Mouse (Mus musculus): ENCODE results near the gene Oxa1l. TPM values are rescaled to one million over a fixed set of nuclear protein-coding genes. Genes with fewer than 3 reads are reported as not detected.

The Oxa1l gene
- polyA plus RNA-seq, 1 experiment = 120 TPM

- Histone ChIP-seq H3K27ac (ENCODE audit: insufficient read depth, low read depth, low read length) (no peak overlapping the region), H3K4me1 (ENCODE audit: control insufficient read depth, insufficient read depth, insufficient read length, low read length) (peaks cover 2% of the 10 kb centered on the region; the same call in 1 of the 2 replicates), H3K36me3 (ENCODE audit: control insufficient read depth, insufficient read depth, low read length) (peaks cover 26% of the 10 kb centered on the region), H3K4me3 (ENCODE audit: low read depth, low read length) (no peak overlapping the region), H3K27me3 (ENCODE audit: control insufficient read depth, insufficient read depth, low read length) (no peaks in the 10 kb centered on the region)
- 92% methylated on average over 8 of the region's 8 CpGs for WGBS
- TF ChIP-seq POLR2A (IDR thresholded peaks at IDR 0.05; ENCODE audit: low read depth, low read length) = no peak
- TF ChIP-seq CTCF (IDR thresholded peaks at IDR 0.05; ENCODE audit: extremely low read depth, insufficient read length, insufficient replicate concordance, low read depth, low read length) = no peak
Observed at GRCm38 (mm10) chr14:54363156-54363555, 2.5 kb downstream of the Oxa1l start.

GRCm38 (mm10) chr14:54365026-54365645 lies 4.5 kb downstream of the Oxa1l start:
- Histone ChIP-seq H3K27ac (ENCODE audit: insufficient read depth, low read depth, low read length) (no peak overlapping the region), H3K4me1 (ENCODE audit: control insufficient read depth, insufficient read depth, insufficient read length, low read length) (peaks cover 2% of the 10 kb centered on the region; the same call in 1 of the 2 replicates), H3K27me3 (ENCODE audit: control insufficient read depth, insufficient read depth, low read length) (no peaks in the 10 kb centered on the region), H3K4me3 (ENCODE audit: low read depth, low read length) (no peak overlapping the region), H3K36me3 (ENCODE audit: control insufficient read depth, insufficient read depth, low read length) (peaks cover 46% of the 10 kb centered on the region)
- 24% methylated on average over 5 of the region's 5 CpGs for WGBS
- TF ChIP-seq POLR2A (IDR thresholded peaks at IDR 0.05; ENCODE audit: low read depth, low read length) (no peak), CTCF (IDR thresholded peaks at IDR 0.05; ENCODE audit: extremely low read depth, insufficient read length, insufficient replicate concordance, low read depth, low read length) (no peak)

- Histone ChIP-seq H3K36me3 (ENCODE audit: control insufficient read depth, insufficient read depth, low read length) (peaks cover 56% of the 10 kb centered on the region), H3K27me3 (ENCODE audit: control insufficient read depth, insufficient read depth, low read length) (no peaks in the 10 kb centered on the region), H3K4me3 (ENCODE audit: low read depth, low read length) (no peak overlapping the region), H3K4me1 (ENCODE audit: control insufficient read depth, insufficient read depth, insufficient read length, low read length) (peaks cover 4% of the 10 kb centered on the region), H3K27ac (ENCODE audit: insufficient read depth, low read depth, low read length) (no peak overlapping the region)
- TF ChIP-seq CTCF (IDR thresholded peaks at IDR 0.05; ENCODE audit: extremely low read depth, insufficient read length, insufficient replicate concordance, low read depth, low read length) = no peak
- TF ChIP-seq POLR2A (IDR thresholded peaks at IDR 0.05; ENCODE audit: low read depth, low read length) = no peak
- 85% methylated on average over 10 of the region's 10 CpGs for WGBS
Observed at GRCm38 (mm10) chr14:54366581-54366980, 5.9 kb downstream of the Oxa1l start.

- no peak overlapping the region for H3K4me3 ChIP-seq (ENCODE audit: low read depth, low read length)
- TF ChIP-seq POLR2A (IDR thresholded peaks at IDR 0.05; ENCODE audit: low read depth, low read length) = no peak
- no peak for TF ChIP-seq CTCF (IDR thresholded peaks at IDR 0.05; ENCODE audit: extremely low read depth, insufficient read length, insufficient replicate concordance, low read depth, low read length)
- WGBS = 79% methylated on average over 18 of the region's 18 CpGs
- no peak overlapping the region for H3K27ac ChIP-seq (ENCODE audit: insufficient read depth, low read depth, low read length)
- no peaks in the 10 kb centered on the region for H3K27me3 ChIP-seq (ENCODE audit: control insufficient read depth, insufficient read depth, low read length)
- peaks cover 4% of the 10 kb centered on the region for H3K4me1 ChIP-seq (ENCODE audit: control insufficient read depth, insufficient read depth, insufficient read length, low read length)
- H3K36me3 ChIP-seq (ENCODE audit: control insufficient read depth, insufficient read depth, low read length) = peaks cover 62% of the 10 kb centered on the region
Observed at GRCm38 (mm10) chr14:54367429-54368060, 6.9 kb downstream of the Oxa1l start.

GRCm38 (mm10) chr14:54369372-54369771 lies 8.7 kb downstream of the Oxa1l start:
- WGBS = 90% methylated on average over 3 of the region's 3 CpGs
- H3K36me3 ChIP-seq (ENCODE audit: control insufficient read depth, insufficient read depth, low read length) = peaks cover 71% of the 10 kb centered on the region

GRCm38 (mm10) chr14:54370595-54370994 lies 10.0 kb downstream of the Oxa1l start:
- no peak for TF ChIP-seq POLR2A (IDR thresholded peaks at IDR 0.05; ENCODE audit: low read depth, low read length)
- no peak for TF ChIP-seq CTCF (IDR thresholded peaks at IDR 0.05; ENCODE audit: extremely low read depth, insufficient read length, insufficient replicate concordance, low read depth, low read length)
- Histone ChIP-seq H3K4me3 (ENCODE audit: low read depth, low read length) (no peak overlapping the region), H3K36me3 (ENCODE audit: control insufficient read depth, insufficient read depth, low read length) (peaks cover 78% of the 10 kb centered on the region), H3K27ac (ENCODE audit: insufficient read depth, low read depth, low read length) (no peak overlapping the region), H3K4me1 (ENCODE audit: control insufficient read depth, insufficient read depth, insufficient read length, low read length) (peaks cover 14% of the 10 kb centered on the region), H3K27me3 (ENCODE audit: control insufficient read depth, insufficient read depth, low read length) (no peaks in the 10 kb centered on the region)
- 94% methylated on average over 6 of the region's 6 CpGs for WGBS

More at GRCm38 (mm10) chr14:54369372-54369771, 8.7 kb downstream of the Oxa1l start:
- Histone ChIP-seq H3K4me1 (ENCODE audit: control insufficient read depth, insufficient read depth, insufficient read length, low read length) (peaks cover 10% of the 10 kb centered on the region), H3K4me3 (ENCODE audit: low read depth, low read length) (no peak overlapping the region), H3K27me3 (ENCODE audit: control insufficient read depth, insufficient read depth, low read length) (no peaks in the 10 kb centered on the region), H3K27ac (ENCODE audit: insufficient read depth, low read depth, low read length) (no peak overlapping the region)
- TF ChIP-seq CTCF (IDR thresholded peaks at IDR 0.05; ENCODE audit: extremely low read depth, insufficient read length, insufficient replicate concordance, low read depth, low read length) = no peak
- TF ChIP-seq POLR2A (IDR thresholded peaks at IDR 0.05; ENCODE audit: low read depth, low read length) = no peak

- Histone ChIP-seq H3K4me3 (ENCODE audit: low read depth, low read length) (no peak overlapping the region), H3K4me1 (ENCODE audit: control insufficient read depth, insufficient read depth, insufficient read length, low read length) (peaks cover 14% of the 10 kb centered on the region), H3K27ac (ENCODE audit: insufficient read depth, low read depth, low read length) (no peak overlapping the region), H3K27me3 (ENCODE audit: control insufficient read depth, insufficient read depth, low read length) (no peaks in the 10 kb centered on the region), H3K36me3 (ENCODE audit: control insufficient read depth, insufficient read depth, low read length) (peaks cover 76% of the 10 kb centered on the region)
- no peak for TF ChIP-seq CTCF (IDR thresholded peaks at IDR 0.05; ENCODE audit: extremely low read depth, insufficient read length, insufficient replicate concordance, low read depth, low read length)
- no peak for TF ChIP-seq POLR2A (IDR thresholded peaks at IDR 0.05; ENCODE audit: low read depth, low read length)
- 99% methylated on average over 10 of the region's 10 CpGs for WGBS
Observed at GRCm38 (mm10) chr14:54371460-54371859, 10.8 kb downstream of the Oxa1l start.

Measured in small intestine, adult 2 months (tissue).